In the genomic region with DNA sequence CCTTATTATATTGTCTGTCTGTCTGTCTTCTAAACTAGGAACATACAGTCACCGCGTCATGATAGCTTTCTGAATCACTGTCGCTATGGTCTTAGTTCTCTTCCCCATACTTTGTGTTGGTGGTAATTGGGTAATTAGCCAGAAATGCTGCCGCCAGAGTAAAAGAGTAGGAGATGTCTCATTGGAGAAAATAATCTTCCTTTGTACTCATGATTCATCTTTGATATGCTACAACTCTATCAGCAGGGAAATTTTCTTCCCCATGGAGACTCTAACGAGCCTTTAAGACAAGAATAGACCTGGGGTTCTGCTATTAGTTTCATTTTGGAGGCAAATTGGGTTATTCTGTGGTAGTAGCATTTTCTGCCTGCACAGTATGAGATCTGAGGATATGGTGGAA, we compare ENCODE assay signal across 16 mouse cellular contexts.
DNase-seq lines count a peak whose midpoint lies in the region; ATAC-seq and TF ChIP-seq lines count a peak whose summit lies in the region.
"Had no signal": no experiment of that assay in that cellular context is flagged by ENCODE, and none has a peak within 500 bp of the region (broad histone marks: within the 10 kb centered on the region; RNA-seq: fewer than 3 reads in every experiment).

No protein-coding gene starts in this region.

- H3K9ac ChIP-seq in hindbrain, embryonic 14.5 days: no peak overlapping the region
- H3K9ac ChIP-seq in hindbrain, embryonic 13.5 days: no peak overlapping the region
- H3K9ac ChIP-seq in embryonic facial prominence, embryonic 15.5 days: no peak overlapping the region
- H3K9ac ChIP-seq: liver, postnatal 0 days; midbrain, embryonic 12.5 days; neural tube, embryonic 15.5 days had no signal

- peaks cover 10% of the 10 kb centered on the region; the same call in 1 of the 2 replicates for H3K4me1 ChIP-seq in hindbrain, embryonic 14.5 days (replicated peaks; ENCODE audit: control insufficient read depth, insufficient read depth, low read length)
- peaks cover 17% of the 10 kb centered on the region for H3K4me1 ChIP-seq in hindbrain, embryonic 13.5 days (replicated peaks)
- H3K4me1 ChIP-seq in embryonic facial prominence, embryonic 15.5 days: peaks cover 29% of the 10 kb centered on the region
- peaks cover 2% of the 10 kb centered on the region; the same call in 1 of the 2 replicates for H3K4me1 ChIP-seq in olfactory bulb, adult 2 months (ENCODE audit: control insufficient read depth, insufficient read depth, low read length)

- H3K27ac ChIP-seq in hindbrain, embryonic 14.5 days: peak overlapping the region; percentile 15; the same call in 1 of the 2 replicates
- no peak overlapping the region for H3K27ac ChIP-seq in hindbrain, embryonic 13.5 days
- H3K27ac ChIP-seq in embryonic facial prominence, embryonic 15.5 days (replicated peaks): peak overlapping the region; percentile 55; the same call in 1 of the 2 replicates
- H3K27ac ChIP-seq in olfactory bulb, adult 2 months (ENCODE audit: insufficient read depth, low read depth, low read length): peak overlapping the region; percentile 86; the same call in 1 of the 2 replicates
- H3K27ac ChIP-seq: neural tube, embryonic 15.5 days had no signal

- H3K27me3 ChIP-seq in hindbrain, embryonic 14.5 days (ENCODE audit: control insufficient read depth, insufficient read depth, low read length): no peaks in the 10 kb centered on the region
- no peaks in the 10 kb centered on the region for H3K27me3 ChIP-seq in hindbrain, embryonic 13.5 days
- H3K27me3 ChIP-seq in embryonic facial prominence, embryonic 15.5 days: no peaks in the 10 kb centered on the region
- H3K27me3 ChIP-seq: midbrain, embryonic 12.5 days; neural tube, embryonic 15.5 days had no signal

- no peak for TF ChIP-seq POLR2A in olfactory bulb, adult 2 months (IDR thresholded peaks at IDR 0.05; ENCODE audit: insufficient read depth, low read depth, low read length)

- no peaks in the 10 kb centered on the region for H3K36me3 ChIP-seq in hindbrain, embryonic 14.5 days (replicated peaks; ENCODE audit: control insufficient read depth, insufficient read depth)
- H3K36me3 ChIP-seq in hindbrain, embryonic 13.5 days: no peaks in the 10 kb centered on the region
- H3K36me3 ChIP-seq in embryonic facial prominence, embryonic 15.5 days: no peaks in the 10 kb centered on the region
- H3K36me3 ChIP-seq: midbrain, embryonic 12.5 days; neural tube, embryonic 15.5 days had no signal

- no peak overlapping the region for H3K4me3 ChIP-seq in hindbrain, embryonic 14.5 days (replicated peaks; ENCODE audit: low read length)
- no peak overlapping the region for H3K4me3 ChIP-seq in hindbrain, embryonic 13.5 days
- no peak overlapping the region for H3K4me3 ChIP-seq in embryonic facial prominence, embryonic 15.5 days (replicated peaks)
- no peak overlapping the region for H3K4me3 ChIP-seq in olfactory bulb, adult 2 months (ENCODE audit: insufficient read depth, low read depth, low read length)
- H3K4me3 ChIP-seq: midbrain, embryonic 12.5 days; neural tube, embryonic 15.5 days had no signal

- H3K9me3 ChIP-seq in hindbrain, embryonic 14.5 days (ENCODE audit: control insufficient read depth, low read length): no peaks in the 10 kb centered on the region
- H3K9me3 ChIP-seq in hindbrain, embryonic 13.5 days: no peaks in the 10 kb centered on the region
- H3K9me3 ChIP-seq in embryonic facial prominence, embryonic 15.5 days (replicated peaks): no peaks in the 10 kb centered on the region
- H3K9me3 ChIP-seq: midbrain, embryonic 12.5 days; neural tube, embryonic 15.5 days had no signal

- TF ChIP-seq CTCF in olfactory bulb, adult 2 months (IDR thresholded peaks at IDR 0.05; ENCODE audit: insufficient read depth, low read depth, low read length): no peak

- no peak for DNase-seq in hindbrain, embryonic 14.5 days (ENCODE audit: low spot score)
- peak; percentile 34 for DNase-seq in retina, postnatal 1 day
- no peak for DNase-seq in retina, embryonic 14.5 days (ENCODE audit: low spot score)
- no peak for DNase-seq in T-cell, adult 2 months (ENCODE audit: low spot score)
- DNase-seq: adrenal gland, postnatal 14 days; heart, adult 11 months; kidney, adult 8-10 months; liver, postnatal 0 days; lung, postnatal 36 days; thymus, postnatal 25 days had no signal

- no peak for ATAC-seq in hindbrain, embryonic 14.5 days (ENCODE audit: low FRiP score)
- no peak for ATAC-seq in hindbrain, embryonic 13.5 days (ENCODE audit: low FRiP score)
- no peak for ATAC-seq in embryonic facial prominence, embryonic 15.5 days (ENCODE audit: insufficient number of reproducible peaks, low FRiP score, low TSS enrichment, low read depth)
- ATAC-seq: CD4-positive, CD25-positive, alpha-beta regulatory T cell, adult 4 months; liver, postnatal 0 days had no signal

- WGBS in hindbrain, embryonic 14.5 days: 56% methylated on average over 5 of the region's 5 CpGs
- 50% methylated on average over 5 of the region's 5 CpGs for WGBS in hindbrain, embryonic 13.5 days
- 54% methylated on average over 5 of the region's 5 CpGs for WGBS in embryonic facial prominence, embryonic 15.5 days
- 12% methylated on average over 5 of the region's 5 CpGs for WGBS in olfactory bulb, adult 2 months

- H3K4me2 ChIP-seq in hindbrain, embryonic 14.5 days (replicated peaks): no peak overlapping the region
- no peak overlapping the region for H3K4me2 ChIP-seq in hindbrain, embryonic 13.5 days
- H3K4me2 ChIP-seq in embryonic facial prominence, embryonic 15.5 days (replicated peaks): 0 out of 2 replicates have a peak overlapping the region, but pooled peaks have one; percentile 17
- H3K4me2 ChIP-seq: midbrain, embryonic 12.5 days; neural tube, embryonic 15.5 days had no signal
